8 mouse cellular contexts compared by ENCODE assay signal in genomic region chr11:60088947-60089346, GRCm38 (mm10). TPM values are rescaled to one million over a fixed set of nuclear protein-coding genes. Genes with fewer than 3 reads are reported as not detected.
DNase-seq lines count a peak whose midpoint lies in the region; ATAC-seq and TF ChIP-seq lines count a peak whose summit lies in the region.

No protein-coding gene starts in this region.

- H3K4me2 ChIP-seq in embryonic facial prominence, embryonic 14.5 days (ENCODE audit: low read depth, low read length) = no peak overlapping the region
- H3K4me2 ChIP-seq in kidney, embryonic 16.5 days (replicated peaks; ENCODE audit: low read depth, low read length) = no peak overlapping the region

- intact Hi-C loops in left cerebral cortex, postnatal 4 days (cut with DNase I) = no loop called here

- DNase-seq in adrenal gland, postnatal 14 days = peak; percentile 41
- no peak for DNase-seq in adrenal gland, postnatal 25 days
- DNase-seq in embryonic facial prominence, embryonic 14.5 days (ENCODE audit: low spot score) = peak; percentile 52
- peak; percentile 68 for DNase-seq in left cerebral cortex, postnatal 4 days
- DNase-seq in splenic B cell, adult 2 months (ENCODE audit: low read depth, low spot score) = peak; percentile 44
- DNase-seq in kidney, adult 2 months = no peak

- no peak overlapping the region for H3K27ac ChIP-seq in ES-Bruce4 (ENCODE audit: insufficient read depth, low read length)
- no peak overlapping the region for H3K27ac ChIP-seq in embryonic facial prominence, embryonic 14.5 days (replicated peaks; ENCODE audit: low read depth, low read length)
- H3K27ac ChIP-seq in kidney, embryonic 16.5 days (ENCODE audit: low read length) = no peak overlapping the region
- H3K27ac ChIP-seq in kidney, adult 2 months (ENCODE audit: insufficient read depth, low read depth, low read length) = no peak overlapping the region

- no peak for TF ChIP-seq POLR2A in ES-Bruce4 (IDR thresholded peaks at IDR 0.05; ENCODE audit: insufficient read depth, low read length)
- no peak for TF ChIP-seq POLR2A in kidney, adult 2 months (IDR thresholded peaks at IDR 0.05; ENCODE audit: low read depth, low read length)

- no peaks in the 10 kb centered on the region for H3K27me3 ChIP-seq in ES-Bruce4 (ENCODE audit: control insufficient read depth, insufficient read depth, low read length, poor library complexity, severe bottlenecking)
- no peaks in the 10 kb centered on the region for H3K27me3 ChIP-seq in embryonic facial prominence, embryonic 14.5 days (replicated peaks; ENCODE audit: control insufficient read depth, insufficient read depth, low read length)
- H3K27me3 ChIP-seq in splenic B cell, adult 2 months (ENCODE audit: control insufficient read depth, insufficient read depth, low read length, poor library complexity, severe bottlenecking) = no peaks in the 10 kb centered on the region
- no peaks in the 10 kb centered on the region for H3K27me3 ChIP-seq in kidney, embryonic 16.5 days (ENCODE audit: insufficient read depth, low read length)
- H3K27me3 ChIP-seq in kidney, adult 2 months (replicated peaks; ENCODE audit: control insufficient read depth, insufficient read depth, low read length) = no peaks in the 10 kb centered on the region

- TF ChIP-seq CTCF in ES-Bruce4 (IDR thresholded peaks at IDR 0.05; ENCODE audit: low read depth, low read length) = peak; percentile 3
- TF ChIP-seq CTCF in kidney, adult 2 months (conservative IDR thresholded peaks at IDR 0.05; ENCODE audit: insufficient read depth, insufficient read length, low read depth, low read length) = no peak

- ATAC-seq in embryonic facial prominence, embryonic 14.5 days (ENCODE audit: low read depth) = 0 out of 2 replicates have a peak, but pooled peaks have one; percentile 70
- ATAC-seq in kidney, embryonic 16.5 days (ENCODE audit: low FRiP score, low TSS enrichment) = no peak

- no peak overlapping the region for H3K4me3 ChIP-seq in ES-Bruce4 (ENCODE audit: low read depth, low read length)
- no peak overlapping the region for H3K4me3 ChIP-seq in embryonic facial prominence, embryonic 14.5 days (ENCODE audit: low read depth, low read length)
- no peak overlapping the region for H3K4me3 ChIP-seq in kidney, embryonic 16.5 days (ENCODE audit: low read length)
- no peak overlapping the region for H3K4me3 ChIP-seq in kidney, adult 2 months (ENCODE audit: insufficient read depth, low read depth, low read length)

- no peaks in the 10 kb centered on the region for H3K4me1 ChIP-seq in ES-Bruce4 (ENCODE audit: control insufficient read depth, insufficient read depth, low read length)
- H3K4me1 ChIP-seq in embryonic facial prominence, embryonic 14.5 days (ENCODE audit: control insufficient read depth, insufficient read depth, low read length) = 0 out of 2 replicates have a peak, but pooled peaks cover 7% of the 10 kb centered on the region
- H3K4me1 ChIP-seq in kidney, embryonic 16.5 days (ENCODE audit: insufficient read depth, low read length) = peaks cover 10% of the 10 kb centered on the region; the same call in 1 of the 2 replicates
- H3K4me1 ChIP-seq in kidney, adult 2 months (ENCODE audit: control insufficient read depth, insufficient read depth, low read length) = no peaks in the 10 kb centered on the region

- TF ChIP-seq EP300 in ES-Bruce4 (IDR thresholded peaks at IDR 0.05; ENCODE audit: insufficient read depth, low read depth, low read length) = no peak

- H3K9ac ChIP-seq in ES-Bruce4 (ENCODE audit: low read depth, poor library complexity, severe bottlenecking) = no peak overlapping the region
- no peak overlapping the region; the same call in 1 of the 2 replicates for H3K9ac ChIP-seq in embryonic facial prominence, embryonic 14.5 days (ENCODE audit: low read depth, low read length)
- H3K9ac ChIP-seq in kidney, embryonic 16.5 days (replicated peaks; ENCODE audit: low read length) = no peak overlapping the region

- no peaks in the 10 kb centered on the region for H3K9me3 ChIP-seq in ES-Bruce4 (replicated peaks; ENCODE audit: control insufficient read depth, insufficient read depth, low read length, poor library complexity, severe bottlenecking)
- no peaks in the 10 kb centered on the region for H3K9me3 ChIP-seq in embryonic facial prominence, embryonic 14.5 days (ENCODE audit: control insufficient read depth, low read length)
- H3K9me3 ChIP-seq in kidney, embryonic 16.5 days (ENCODE audit: low read length) = peaks cover 4% of the 10 kb centered on the region; the same call in 1 of the 2 replicates

- H3K36me3 ChIP-seq in ES-Bruce4 (ENCODE audit: control insufficient read depth, insufficient read depth, low read length, poor library complexity, severe bottlenecking) = no peaks in the 10 kb centered on the region
- no peaks in the 10 kb centered on the region for H3K36me3 ChIP-seq in embryonic facial prominence, embryonic 14.5 days (ENCODE audit: control insufficient read depth, insufficient read depth, low read length)
- H3K36me3 ChIP-seq in splenic B cell, adult 2 months (ENCODE audit: control insufficient read depth, insufficient read depth, low read length, poor library complexity, severe bottlenecking) = no peaks in the 10 kb centered on the region
- H3K36me3 ChIP-seq in kidney, embryonic 16.5 days (ENCODE audit: insufficient read depth, low read length) = no peaks in the 10 kb centered on the region
- no peaks in the 10 kb centered on the region for H3K36me3 ChIP-seq in kidney, adult 2 months (ENCODE audit: control insufficient read depth, insufficient read depth, low read length)

- 42% methylated on average over 4 of the region's 4 CpGs for WGBS in embryonic facial prominence, embryonic 14.5 days
- 43% methylated on average over 4 of the region's 4 CpGs for whole genome bisulfite sequencing in kidney, embryonic 16.5 days
- 53% methylated on average over 4 of the region's 4 CpGs for WGBS in kidney, adult 2 months

RNA-seq across cellular contexts. Expression of gene Rai1, which starts 15.9 kb away (rescaled TPM):
- total RNA-seq in adrenal gland, postnatal 14 days (2021) = 38.8 and 48.3 TPM in 2 replicates
- 54.2 and 57.8 TPM in 2 replicates for total RNA-seq in adrenal gland, postnatal 25 days (2021)
- polyA plus RNA-seq in ES-Bruce4 (2011; ENCODE audit: insufficient read depth, insufficient read length, low read depth, missing spikeins) = 21.9 and 27.4 TPM in 2 replicates
- 23.9 and 27.6 TPM in 2 replicates for polyA plus RNA-seq in embryonic facial prominence, embryonic 14.5 days (2014; fragmentation: Nextera tagmentation; extraction: Ambion mirVana)
- total RNA-seq in left cerebral cortex, postnatal 4 days (2021) = 10 to 100 TPM; 85.9 to 92.3 TPM
- polyA plus RNA-seq in kidney, embryonic 16.5 days (2015; fragmentation: Nextera tagmentation; extraction: Ambion mirVana) = 21.5 and 24.0 TPM in 2 replicates
- polyA plus RNA-seq in kidney, adult 2 months (2012; rRNA removed) = 26.1 and 29.2 TPM in 2 replicates

RNA-seq across cellular contexts. Expression of gene Pemt, which starts 42.7 kb away (rescaled TPM):
- 16.4 and 69.4 TPM in 2 replicates for total RNA-seq in adrenal gland, postnatal 14 days (2021)
- total RNA-seq in adrenal gland, postnatal 25 days (2021) = 5.1 and 16.5 TPM in 2 replicates
- polyA plus RNA-seq in ES-Bruce4 (2011; ENCODE audit: insufficient read depth, insufficient read length, low read depth, missing spikeins) = 7.6 and 10.5 TPM in 2 replicates
- polyA plus RNA-seq in embryonic facial prominence, embryonic 14.5 days (2014; fragmentation: Nextera tagmentation; extraction: Ambion mirVana) = 8.0 and 9.2 TPM in 2 replicates
- total RNA-seq in left cerebral cortex, postnatal 4 days (2021) = 1 to 10 TPM; 6.7 to 7.5 TPM
- polyA plus RNA-seq in kidney, embryonic 16.5 days (2015; fragmentation: Nextera tagmentation; extraction: Ambion mirVana) = 11.2 and 12.2 TPM in 2 replicates
- polyA plus RNA-seq in kidney, adult 2 months (2012; rRNA removed) = 7.1 and 8.7 TPM in 2 replicates

Comparison
In these comparisons a context has a peak if more than half of its experiments do, and no peak if none do; other contexts are left out.
1. DNase-seq: peak in adrenal gland, postnatal 14 days (single experiment), embryonic facial prominence, embryonic 14.5 days (single experiment), left cerebral cortex, postnatal 4 days (single experiment) and splenic B cell, adult 2 months (single experiment); none in adrenal gland, postnatal 25 days (single experiment) and kidney, adult 2 months (single experiment).